Mouse (Mus musculus) G1E (cell line): ENCODE data around the gene Rbx1.

ENCODE experiments used
- CTCF ChIP-seq: IDR thresholded peaks from 2 replicates; pipeline ENCODE4 v1.5.1; 2012; ENCODE audit warnings: low read depth, low read length, inconsistent platforms, mixed read lengths
- GATA1 ChIP-seq: IDR thresholded peaks from 2 replicates; pipeline ENCODE4 v1.6.1; 2012; ENCODE audit warnings: borderline replicate concordance, low read length, inconsistent platforms, mixed read lengths
- GATA2 ChIP-seq: IDR thresholded peaks from 2 replicates; pipeline ENCODE4 v1.6.1; 2012; ENCODE audit warnings: low read depth, low read length, inconsistent platforms, borderline replicate concordance
- POLR2AphosphoS5 ChIP-seq: IDR thresholded peaks from 2 replicates; pipeline ENCODE4 v1.6.1; 2012; ENCODE audit warnings: low read depth, low read length, inconsistent platforms; ENCODE audit not compliant: insufficient replicate concordance
- TAL1 ChIP-seq: conservative IDR thresholded peaks from 2 replicates; pipeline ENCODE4 v1.6.1; 2012; ENCODE audit warnings: low read depth, low read length, inconsistent platforms, mixed read lengths

DNA sequence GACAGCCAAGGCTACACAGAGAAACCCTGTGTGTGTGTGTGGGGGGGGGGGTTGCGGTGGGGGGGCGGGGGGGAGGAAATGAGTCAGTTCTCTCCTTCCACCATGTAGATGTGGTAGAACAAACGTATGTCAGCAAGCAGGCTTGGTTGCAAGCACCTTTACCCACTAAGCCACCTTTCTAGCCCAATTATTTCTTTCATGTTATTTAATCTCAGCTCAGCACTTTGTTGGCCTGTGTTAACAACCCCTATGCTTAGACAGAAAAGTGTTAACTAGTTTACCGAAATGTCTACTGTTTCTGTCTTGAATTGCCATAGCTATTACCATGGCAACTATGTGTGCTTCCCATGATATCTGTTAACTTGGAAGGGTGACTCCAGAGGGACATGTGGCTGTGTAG lies 44.5 kb downstream of the Rbx1 start:
- TF ChIP-seq CTCF (no peak), POLR2AphosphoS5 (no peak), GATA1 (no peak), TAL1 (no peak), GATA2 (no peak)
